Mouse (Mus musculus) left cerebral cortex, adult 2 months (tissue): Measurements from ENCODE around the gene Vps39. TPM values are rescaled to one million over a fixed set of nuclear protein-coding genes. Genes with fewer than 3 reads are reported as not detected.

Experiments
- DNase-seq, 2 experiments: peaks; one replicate each; pipeline ENCODE4 v3.0.0; 2021 to 2022; ENCODE audit warnings: low spot score in 2 of 2, mixed read lengths in 1 of 2; ENCODE audit errors: extremely low spot score in 1 of 2
- H3K27ac ChIP-seq: fragments of 200-600 bp; 2 replicates; pipeline ENCODE4 v1.8.1; 2022
- H3K4me3 ChIP-seq: fragments of 200-600 bp; 2 replicates; pipeline ENCODE4 v1.8.1; 2022
- CTCF ChIP-seq: fragments of 200-600 bp; IDR thresholded peaks from 2 replicates; pipeline ENCODE4 v1.8.1; 2022; ENCODE audit warnings: antibody characterized with exemption, mild to moderate bottlenecking, moderate library complexity
- intact Hi-C: fragments of 180-260 bp; cut with DNase I; formaldehyde crosslinking; loops from one replicate; pipeline ENCODE4 v1.15.1; 2025
- total RNA-seq, 2 experiments: library from RNA; stranded (reverse); gene quantifications; 2 replicates each; pipeline ENCODE4 v1.2.3; 2021

The Vps39 gene
- total RNA-seq, 2 experiments from 2014 or later, result 69.7 to 72.4 TPM

- peak in 1 of 2 experiments; percentile 26 for DNase-seq
- no peak for TF ChIP-seq CTCF
- intact Hi-C loops, result no loop called here
- Histone ChIP-seq H3K4me3 (no peak within 1 kb of the TSS), H3K27ac (no peak within 1 kb of the TSS)
These were observed 63.9 kb downstream of the Vps39 start, which contains the start of gene Pla2g4d for GRCm38 (mm10) chr2:120288995-120289394. Gene Pla2g4d (minus strand): TSS chr2:120289197.

GRCm38 (mm10) chr2:120288401-120288800, 64.5 kb downstream of the Vps39 start:
- TF ChIP-seq CTCF, result no peak
- no peak for DNase-seq
- no peak overlapping the region for H3K27ac ChIP-seq
- intact Hi-C loops, result no loop called here
- H3K4me3 ChIP-seq, result no peak overlapping the region

- no peak for DNase-seq
- Histone ChIP-seq H3K27ac (no peak overlapping the region), H3K4me3 (no peak overlapping the region)
- TF ChIP-seq CTCF, result no peak
- intact Hi-C loops, result no loop called here
These were observed 67.3 kb downstream of the Vps39 start for GRCm38 (mm10) chr2:120285639-120286038.

GRCm38 (mm10) chr2:120284705-120285104, 68.2 kb downstream of the Vps39 start:
- no peak overlapping the region for H3K4me3 ChIP-seq
- no peak for DNase-seq
- TF ChIP-seq CTCF, result no peak
- H3K27ac ChIP-seq, result no peak overlapping the region
- intact Hi-C loops, result loop anchor here (5.0 kb wide), 1 partner anchor 197 kb away; no protein-coding TSS in a partner anchor

GRCm38 (mm10) chr2:120284094-120284493, 68.8 kb downstream of the Vps39 start:
- TF ChIP-seq CTCF, result no peak
- DNase-seq, result no peak
- intact Hi-C loops, result loop anchor here (5.0 kb wide), 1 partner anchor 197 kb away; no protein-coding TSS in a partner anchor
- Histone ChIP-seq H3K27ac (no peak overlapping the region), H3K4me3 (no peak overlapping the region)

- no peak for TF ChIP-seq CTCF
These were observed 69.4 kb downstream of the Vps39 start for GRCm38 (mm10) chr2:120283550-120283949.

GRCm38 (mm10) chr2:120281221-120281620, 71.7 kb downstream of the Vps39 start:
- Histone ChIP-seq H3K27ac (no peak overlapping the region), H3K4me3 (no peak overlapping the region)
- DNase-seq, result no peak
- intact Hi-C loops, result loop anchor here (5.0 kb wide), 1 partner anchor 194 kb away; no protein-coding TSS in a partner anchor
- peak; percentile 17; the same call in 1 of the 2 replicates for TF ChIP-seq CTCF

More at GRCm38 (mm10) chr2:120283550-120283949, 69.4 kb downstream of the Vps39 start:
- DNase-seq, result no peak
- Histone ChIP-seq H3K4me3 (no peak overlapping the region), H3K27ac (no peak overlapping the region)
- intact Hi-C loops, result loop anchor here (5.0 kb wide), 1 partner anchor 196 kb away; no protein-coding TSS in a partner anchor

GRCm38 (mm10) chr2:120279961-120280360, 73.0 kb downstream of the Vps39 start:
- Histone ChIP-seq H3K4me3 (no peak overlapping the region), H3K27ac (no peak overlapping the region)
- DNase-seq, result peak; percentile 45 to 48
- intact Hi-C loops, result loop anchor here (1.0 to 5.0 kb wide), 2 partner anchors 107 to 193 kb away; no protein-coding TSS in a partner anchor
- TF ChIP-seq CTCF, result peak; percentile 94

- no peak for TF ChIP-seq CTCF
- no peak overlapping the region for H3K27ac ChIP-seq
- intact Hi-C loops, result no loop called here
- no peak overlapping the region for H3K4me3 ChIP-seq
- no peak for DNase-seq
These were observed 76.0 kb downstream of the Vps39 start for GRCm38 (mm10) chr2:120276951-120277350.

- peak; percentile 44 for TF ChIP-seq CTCF
- DNase-seq, result no peak
- intact Hi-C loops, result no loop called here
These were observed 84.3 kb downstream of the Vps39 start for GRCm38 (mm10) chr2:120268635-120269034.

More at GRCm38 (mm10) chr2:120268635-120269034, 84.3 kb downstream of the Vps39 start:
- H3K4me3 ChIP-seq, result no peak overlapping the region
- no peak overlapping the region for H3K27ac ChIP-seq

Other genes with a start within 250 kb of the Vps39 start
- gene Ehd4, start 198.5 kb downstream of the Vps39 start, total RNA-seq, result 10 to 100 TPM; 12.1 to 15.0 TPM
- gene Pla2g4e, start 107.8 kb downstream of the Vps39 start, total RNA-seq, result 10 to 100 TPM; 19.4 to 22.3 TPM
- not detected for gene Pla2g4d, start 63.9 kb downstream of the Vps39 start, total RNA-seq
- gene Pla2g4f, start 39.0 kb downstream of the Vps39 start, total RNA-seq, result not detected
- 10 to 100 TPM; 11.6 to 13.9 TPM for gene Ganc, start 50.8 kb upstream of the Vps39 start, total RNA-seq
- 10 to 100 TPM; 40.9 to 42.2 TPM for gene Tmem87a, start 51.0 kb upstream of the Vps39 start, total RNA-seq
- 1 to 10 TPM; 5.6 TPM for gene Capn3, start 102.9 kb upstream of the Vps39 start, total RNA-seq
- gene Zfp106, start 210.7 kb upstream of the Vps39 start, total RNA-seq, result 100 to 1,000 TPM; 169 to 182 TPM
- gene Snap23, start 214.5 kb upstream of the Vps39 start, total RNA-seq, result 10 to 100 TPM; 19.1 to 23.5 TPM